Mouse (Mus musculus): ENCODE results near the gene Rras. TPM values are rescaled to one million over a fixed set of nuclear protein-coding genes. Genes with fewer than 3 reads are reported as not detected.
A peak's percentile ranks its signal among the peaks of the same experiment; 100 is the strongest.

Gene Rras
- polyA plus RNA-seq, 1 experiment from 2014 or later: 74.8 TPM

- peak overlapping the region; percentile 94 for H3K4me2 ChIP-seq (ENCODE audit: low read depth, low read length)
- peaks cover 47% of the 10 kb centered on the region for H3K36me3 ChIP-seq (ENCODE audit: control insufficient read depth, insufficient read depth)
- no peaks in the 10 kb centered on the region for H3K9me3 ChIP-seq (replicated peaks; ENCODE audit: control insufficient read depth, low read length)
- ATAC-seq (replicated peaks; ENCODE audit: extremely low read depth, insufficient read depth, low FRiP score): no peak
- 2% methylated on average over 15 of the region's 15 CpGs for WGBS
- peak overlapping the region; percentile 87 for H3K9ac ChIP-seq (ENCODE audit: low read length)
- peak overlapping the region; percentile 75 for H3K4me3 ChIP-seq (ENCODE audit: low read length)
- H3K4me1 ChIP-seq (ENCODE audit: control insufficient read depth, insufficient read depth, low read length): peaks cover 36% of the 10 kb centered on the region
- H3K27ac ChIP-seq (ENCODE audit: low read length): peak overlapping the region; percentile 93
- no peaks in the 10 kb centered on the region for H3K27me3 ChIP-seq (ENCODE audit: control insufficient read depth, insufficient read depth, low read length)
Measured at GRCm38 (mm10) chr7:44997940-44998428, 19.8 kb upstream of the Rras start.

GRCm38 (mm10) chr7:44998501-44998955 is 19.2 kb upstream of the Rras start, which contains the start of gene Bcl2l12:
Gene Bcl2l12, minus strand, starts transcription at chr7:44998712.
- Histone ChIP-seq H3K4me1 (ENCODE audit: control insufficient read depth, insufficient read depth, low read length) (peaks cover 36% of the 10 kb centered on the region), H3K36me3 (ENCODE audit: control insufficient read depth, insufficient read depth) (peaks cover 52% of the 10 kb centered on the region), H3K4me3 (ENCODE audit: low read length) (peak within 1 kb of the TSS; percentile 75), H3K9ac (ENCODE audit: low read length) (peak within 1 kb of the TSS; percentile 87), H3K27me3 (ENCODE audit: control insufficient read depth, insufficient read depth, low read length) (no peaks in the 10 kb centered on the region), H3K9me3 (replicated peaks; ENCODE audit: control insufficient read depth, low read length) (no peaks in the 10 kb centered on the region), H3K4me2 (ENCODE audit: low read depth, low read length) (peak within 1 kb of the TSS; percentile 94), H3K27ac (ENCODE audit: low read length) (peak within 1 kb of the TSS; percentile 93)
- no peak for ATAC-seq (replicated peaks; ENCODE audit: extremely low read depth, insufficient read depth, low FRiP score)
- 3% methylated on average over 18 of the region's 18 CpGs for WGBS

GRCm38 (mm10) chr7:44999753-45000152 is 18.0 kb upstream of the Rras start:
- peak overlapping the region; percentile 22; the same call in 1 of the 2 replicates for H3K27ac ChIP-seq (ENCODE audit: low read length)

GRCm38 (mm10) chr7:45000539-45001114 is 17.1 kb upstream of the Rras start:
- WGBS: 82% methylated on average over 21 of the region's 21 CpGs
- H3K4me1 ChIP-seq (ENCODE audit: control insufficient read depth, insufficient read depth, low read length): peaks cover 36% of the 10 kb centered on the region
- H3K4me3 ChIP-seq (ENCODE audit: low read length): no peak overlapping the region
- H3K9me3 ChIP-seq (replicated peaks; ENCODE audit: control insufficient read depth, low read length): no peaks in the 10 kb centered on the region
- no peak for ATAC-seq (replicated peaks; ENCODE audit: extremely low read depth, insufficient read depth, low FRiP score)
- H3K9ac ChIP-seq (ENCODE audit: low read length): peak overlapping the region; percentile 34; the same call in 1 of the 2 replicates
- H3K27me3 ChIP-seq (ENCODE audit: control insufficient read depth, insufficient read depth, low read length): no peaks in the 10 kb centered on the region
- H3K27ac ChIP-seq (ENCODE audit: low read length): 0 out of 2 replicates have a peak overlapping the region, but pooled peaks have one; percentile 23
- H3K36me3 ChIP-seq (ENCODE audit: control insufficient read depth, insufficient read depth): peaks cover 53% of the 10 kb centered on the region
- no peak overlapping the region for H3K4me2 ChIP-seq (ENCODE audit: low read depth, low read length)

More at GRCm38 (mm10) chr7:44999753-45000152, 18.0 kb upstream of the Rras start:
- 41% methylated on average over 11 of the region's 11 CpGs for WGBS
- peaks cover 36% of the 10 kb centered on the region for H3K4me1 ChIP-seq (ENCODE audit: control insufficient read depth, insufficient read depth, low read length)
- H3K27me3 ChIP-seq (ENCODE audit: control insufficient read depth, insufficient read depth, low read length): no peaks in the 10 kb centered on the region
- H3K4me3 ChIP-seq (ENCODE audit: low read length): no peak overlapping the region
- peak overlapping the region; percentile 94 for H3K4me2 ChIP-seq (ENCODE audit: low read depth, low read length)
- no peak overlapping the region for H3K9ac ChIP-seq (ENCODE audit: low read length)
- H3K9me3 ChIP-seq (replicated peaks; ENCODE audit: control insufficient read depth, low read length): no peaks in the 10 kb centered on the region
- no peak for ATAC-seq (replicated peaks; ENCODE audit: extremely low read depth, insufficient read depth, low FRiP score)
- peaks cover 55% of the 10 kb centered on the region for H3K36me3 ChIP-seq (ENCODE audit: control insufficient read depth, insufficient read depth)

GRCm38 (mm10) chr7:45002440-45002839 is 15.3 kb upstream of the Rras start:
- Histone ChIP-seq H3K27me3 (ENCODE audit: control insufficient read depth, insufficient read depth, low read length) (no peaks in the 10 kb centered on the region), H3K9ac (ENCODE audit: low read length) (no peak overlapping the region), H3K4me2 (ENCODE audit: low read depth, low read length) (no peak overlapping the region), H3K4me3 (ENCODE audit: low read length) (no peak overlapping the region), H3K9me3 (replicated peaks; ENCODE audit: control insufficient read depth, low read length) (no peaks in the 10 kb centered on the region), H3K36me3 (ENCODE audit: control insufficient read depth, insufficient read depth) (peaks cover 70% of the 10 kb centered on the region), H3K4me1 (ENCODE audit: control insufficient read depth, insufficient read depth, low read length) (peaks cover 26% of the 10 kb centered on the region), H3K27ac (ENCODE audit: low read length) (no peak overlapping the region)
- no peak for ATAC-seq (replicated peaks; ENCODE audit: extremely low read depth, insufficient read depth, low FRiP score)
- WGBS: 73% methylated on average over 7 of the region's 7 CpGs

- no peak overlapping the region for H3K9ac ChIP-seq (ENCODE audit: low read length)
- H3K9me3 ChIP-seq (replicated peaks; ENCODE audit: control insufficient read depth, low read length): no peaks in the 10 kb centered on the region
- 57% methylated on average over 3 of the region's 3 CpGs for WGBS
- ATAC-seq (replicated peaks; ENCODE audit: extremely low read depth, insufficient read depth, low FRiP score): no peak
- H3K27me3 ChIP-seq (ENCODE audit: control insufficient read depth, insufficient read depth, low read length): no peaks in the 10 kb centered on the region
- peaks cover 86% of the 10 kb centered on the region for H3K36me3 ChIP-seq (ENCODE audit: control insufficient read depth, insufficient read depth)
- no peak overlapping the region for H3K4me3 ChIP-seq (ENCODE audit: low read length)
- peak overlapping the region; percentile 35; the same call in 1 of the 2 replicates for H3K27ac ChIP-seq (ENCODE audit: low read length)
- H3K4me1 ChIP-seq (ENCODE audit: control insufficient read depth, insufficient read depth, low read length): peaks cover 13% of the 10 kb centered on the region
- H3K4me2 ChIP-seq (ENCODE audit: low read depth, low read length): no peak overlapping the region
Measured at GRCm38 (mm10) chr7:45004546-45004945, 13.2 kb upstream of the Rras start.

GRCm38 (mm10) chr7:45005321-45005992 is 12.3 kb upstream of the Rras start:
- no peak overlapping the region for H3K9ac ChIP-seq (ENCODE audit: low read length)
- no peak overlapping the region for H3K4me3 ChIP-seq (ENCODE audit: low read length)
- WGBS: 80% methylated on average over 6 of the region's 6 CpGs
- no peaks in the 10 kb centered on the region for H3K27me3 ChIP-seq (ENCODE audit: control insufficient read depth, insufficient read depth, low read length)
- peaks cover 6% of the 10 kb centered on the region for H3K4me1 ChIP-seq (ENCODE audit: control insufficient read depth, insufficient read depth, low read length)
- peaks cover 89% of the 10 kb centered on the region for H3K36me3 ChIP-seq (ENCODE audit: control insufficient read depth, insufficient read depth)
- no peak overlapping the region for H3K27ac ChIP-seq (ENCODE audit: low read length)
- no peak overlapping the region for H3K4me2 ChIP-seq (ENCODE audit: low read depth, low read length)
- no peak for ATAC-seq (replicated peaks; ENCODE audit: extremely low read depth, insufficient read depth, low FRiP score)
- no peaks in the 10 kb centered on the region for H3K9me3 ChIP-seq (replicated peaks; ENCODE audit: control insufficient read depth, low read length)

GRCm38 (mm10) chr7:45006503-45006902 is 11.3 kb upstream of the Rras start:
- 96% methylated on average over 11 of the region's 12 CpGs for WGBS
- Histone ChIP-seq H3K4me2 (ENCODE audit: low read depth, low read length) (no peak overlapping the region), H3K4me3 (ENCODE audit: low read length) (no peak overlapping the region), H3K9ac (ENCODE audit: low read length) (no peak overlapping the region), H3K27me3 (ENCODE audit: control insufficient read depth, insufficient read depth, low read length) (no peaks in the 10 kb centered on the region), H3K27ac (ENCODE audit: low read length) (no peak overlapping the region), H3K9me3 (replicated peaks; ENCODE audit: control insufficient read depth, low read length) (no peaks in the 10 kb centered on the region), H3K4me1 (ENCODE audit: control insufficient read depth, insufficient read depth, low read length) (0 out of 2 replicates have a peak, but pooled peaks cover 2% of the 10 kb centered on the region), H3K36me3 (ENCODE audit: control insufficient read depth, insufficient read depth) (peaks cover 87% of the 10 kb centered on the region)
- no peak for ATAC-seq (replicated peaks; ENCODE audit: extremely low read depth, insufficient read depth, low FRiP score)

- H3K27me3 ChIP-seq (ENCODE audit: control insufficient read depth, insufficient read depth, low read length): no peaks in the 10 kb centered on the region
- no peaks in the 10 kb centered on the region for H3K4me1 ChIP-seq (ENCODE audit: control insufficient read depth, insufficient read depth, low read length)
- no peak for ATAC-seq (replicated peaks; ENCODE audit: extremely low read depth, insufficient read depth, low FRiP score)
- H3K9ac ChIP-seq (ENCODE audit: low read length): no peak overlapping the region
- H3K9me3 ChIP-seq (replicated peaks; ENCODE audit: control insufficient read depth, low read length): no peaks in the 10 kb centered on the region
- H3K4me3 ChIP-seq (ENCODE audit: low read length): no peak overlapping the region
- peaks cover 87% of the 10 kb centered on the region for H3K36me3 ChIP-seq (ENCODE audit: control insufficient read depth, insufficient read depth)
- H3K27ac ChIP-seq (ENCODE audit: low read length): no peak overlapping the region
- no peak overlapping the region for H3K4me2 ChIP-seq (ENCODE audit: low read depth, low read length)
- WGBS: 95% methylated on average over 29 of the region's 29 CpGs
Measured at GRCm38 (mm10) chr7:45007141-45007540, 10.6 kb upstream of the Rras start.
